Mouse (Mus musculus) ES-Bruce4 (cell line): ENCODE results near the gene Slc15a3.

ENCODE experiments used
- CTCF ChIP-seq: IDR thresholded peaks from one replicate; pipeline ENCODE4 v1.8.1; 2011; ENCODE audit warnings: low read depth, low read length
- EP300 ChIP-seq: IDR thresholded peaks from 2 replicates; pipeline ENCODE4 v1.6.1; 2011; ENCODE audit warnings: low read depth, low read length; ENCODE audit not compliant: insufficient read depth
- POLR2A ChIP-seq: IDR thresholded peaks from one replicate; pipeline ENCODE4 v1.8.1; 2011; ENCODE audit warnings: low read length; ENCODE audit not compliant: insufficient read depth

DNA sequence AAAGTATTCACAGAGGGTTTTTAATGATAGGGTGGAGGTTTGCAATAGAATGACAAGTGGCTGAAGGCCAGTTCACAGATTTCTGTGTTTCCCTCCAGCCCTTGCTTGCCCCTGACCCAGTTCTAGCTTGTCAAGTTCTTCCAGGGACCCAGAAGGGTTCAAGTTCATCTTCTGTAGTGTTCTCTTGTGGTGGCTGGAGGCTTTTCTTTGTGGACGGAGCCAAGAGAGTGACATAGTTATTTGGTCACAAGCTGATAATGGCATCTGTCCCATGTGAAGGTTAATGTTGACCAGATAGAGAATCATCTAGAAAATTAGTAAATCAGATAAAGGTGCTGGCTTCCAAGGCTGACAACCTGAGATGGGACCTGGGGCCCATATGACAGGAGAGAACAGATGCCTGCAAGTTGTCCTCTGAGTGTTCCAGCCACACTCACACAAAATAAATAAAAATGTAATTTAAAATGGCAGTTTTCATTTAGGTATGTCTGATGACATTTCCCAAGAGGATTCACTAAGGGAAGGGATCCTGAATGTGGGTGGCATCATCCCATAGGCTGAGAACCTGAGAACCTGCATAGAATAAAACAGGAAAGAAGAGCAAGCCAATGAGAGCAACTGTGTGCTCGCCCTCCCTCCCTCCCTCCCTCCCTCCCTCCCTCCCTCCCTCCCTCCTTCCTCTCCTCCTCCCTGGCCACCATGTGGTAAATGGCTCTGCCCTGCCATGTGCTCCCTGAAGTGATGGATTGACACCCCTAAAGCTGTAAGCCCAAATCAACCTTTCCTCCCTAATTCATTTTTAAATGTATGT lies 34.5 kb upstream of the Slc15a3 start:
- TF ChIP-seq CTCF = no peak
- no peak for TF ChIP-seq POLR2A
- TF ChIP-seq EP300 = no peak
